Mouse (Mus musculus) kidney, embryonic 14.5 days (tissue): Measurements from ENCODE around the gene B4galnt3. TPM values are rescaled to one million over a fixed set of nuclear protein-coding genes. Genes with fewer than 3 reads are reported as not detected.
A peak's percentile ranks its signal among the peaks of the same experiment; 100 is the strongest.

Source experiments
- ATAC-seq: fragments of 200-750 bp; cut with Nextera tagmentation; 2 replicates; pipeline ENCODE4 v1.8.0; 2017; ENCODE audit warnings: moderate number of reproducible peaks, mild to moderate bottlenecking, moderate TSS enrichment, moderate library complexity; ENCODE audit not compliant: low FRiP score, low TSS enrichment
- H3K27ac ChIP-seq: fragments of 300-500 bp; sonication (generic); 2 replicates; pipeline ENCODE4 v1.5.1; 2014; ENCODE audit warnings: low read depth, mild to moderate bottlenecking, low read length, moderate library complexity, mixed read lengths
- H3K27me3 ChIP-seq: fragments of 300-500 bp; sonication (generic); 2 replicates; pipeline ENCODE4 v1.6.1; 2014; ENCODE audit warnings: mild to moderate bottlenecking, low read length; ENCODE audit not compliant: control insufficient read depth, insufficient read depth
- H3K36me3 ChIP-seq: fragments of 300-500 bp; sonication (generic); 2 replicates; pipeline ENCODE4 v1.6.1; 2014; ENCODE audit warnings: low read length, mixed read lengths; ENCODE audit not compliant: control insufficient read depth, insufficient read depth
- H3K4me1 ChIP-seq: fragments of 300-500 bp; sonication (generic); 2 replicates; pipeline ENCODE4 v1.6.1; 2014; ENCODE audit warnings: low read length, mixed read lengths; ENCODE audit not compliant: control insufficient read depth, insufficient read depth
- H3K4me2 ChIP-seq: fragments of 300-500 bp; sonication (generic); replicated peaks from 2 replicates; pipeline ENCODE4 v1.6.1; 2014; ENCODE audit warnings: low read depth, mild to moderate bottlenecking, low read length
- H3K4me3 ChIP-seq: fragments of 300-500 bp; sonication (generic); 2 replicates; pipeline ENCODE4 v1.5.1; 2014; ENCODE audit warnings: mild to moderate bottlenecking, low read length
- H3K9ac ChIP-seq: fragments of 300-500 bp; sonication (generic); 2 replicates; pipeline ENCODE4 v1.6.1; 2014; ENCODE audit warnings: low read depth, mild to moderate bottlenecking, low read length, moderate library complexity
- H3K9me3 ChIP-seq: fragments of 300-500 bp; sonication (generic); 2 replicates; pipeline ENCODE4 v1.6.1; 2016; ENCODE audit warnings: low read length; ENCODE audit not compliant: control insufficient read depth
- WGBS: fragments of 180-500 bp; shearing (Covaris S2); extraction: QIAGEN DNeasy Blood & Tissue Kit; methylation state at CpG from one replicate; pipeline ENCODE4 v1.1.7; 2014; 5-methylcytosine and 5-hydroxymethylcytosine counted together
- polyA plus RNA-seq: library from polyadenylated mRNA; unstranded; fragments of >200 nt; fragmentation: Nextera tagmentation; extraction: Ambion mirVana; gene quantifications from 2 replicates; pipeline ENCODE4 v1.2.1, GENCODE M21; 2014

B4galnt3 gene
- polyA plus RNA-seq, 1 experiment from 2014 or later, result 0.45 TPM

GRCm38 (mm10) chr6:120256431-120256935, 37.9 kb downstream of the B4galnt3 start:
- H3K27ac ChIP-seq, result no peak overlapping the region
- no peaks in the 10 kb centered on the region for H3K9me3 ChIP-seq
- no peak overlapping the region for H3K4me2 ChIP-seq
- H3K27me3 ChIP-seq, result no peaks in the 10 kb centered on the region
- no peak overlapping the region for H3K4me3 ChIP-seq
- H3K4me1 ChIP-seq, result no peaks in the 10 kb centered on the region; the same call in 1 of the 2 replicates
- no peaks in the 10 kb centered on the region for H3K36me3 ChIP-seq
- no peak for ATAC-seq
- WGBS, result 62% methylated on average over 5 of the region's 5 CpGs
- no peak overlapping the region for H3K9ac ChIP-seq

DNA sequence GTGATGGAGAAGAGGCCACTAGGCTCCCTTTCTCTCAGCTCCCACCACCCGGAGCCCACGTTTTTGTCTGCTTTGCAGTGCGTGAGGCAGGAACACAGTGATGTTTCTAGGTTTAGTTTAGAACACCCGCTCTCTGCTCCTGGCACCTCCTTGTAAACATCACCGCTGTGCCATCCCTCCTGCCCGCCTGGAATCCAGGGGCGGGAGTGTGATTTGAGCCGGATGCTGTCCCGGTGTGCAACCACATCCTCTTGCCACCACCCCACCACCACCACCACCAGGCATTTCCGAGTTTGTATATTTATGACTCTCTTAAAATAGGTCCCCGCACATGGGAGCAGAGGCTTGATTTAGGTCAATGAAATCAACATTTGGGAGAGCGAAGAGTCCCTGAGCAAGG, 38.7 kb downstream of the B4galnt3 start:
- no peak for ATAC-seq
- H3K9me3 ChIP-seq, result no peaks in the 10 kb centered on the region
- 76% methylated on average over 12 of the region's 12 CpGs for WGBS

DNA sequence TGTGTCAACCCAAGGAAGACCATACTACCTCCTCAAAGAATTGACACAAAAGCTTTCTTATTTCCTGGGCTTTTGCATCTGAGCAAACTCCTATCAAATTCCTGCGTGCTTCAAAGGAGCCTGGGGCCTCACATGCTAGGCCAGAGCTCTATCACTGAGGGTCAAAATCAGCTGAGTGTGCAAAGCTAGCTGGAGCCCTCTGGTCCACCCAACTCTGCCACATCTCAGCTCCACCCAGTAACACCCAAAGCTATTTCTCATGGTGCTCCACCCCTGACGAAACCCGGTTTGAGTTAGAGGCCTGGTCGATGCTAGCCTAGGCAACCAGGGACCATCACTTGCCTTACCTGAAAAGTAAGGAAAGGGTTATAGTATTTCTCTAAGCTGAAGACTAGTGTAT, 39.2 kb downstream of the B4galnt3 start:
- H3K4me2 ChIP-seq, result no peak overlapping the region
- WGBS, result 49% methylated on average over 4 of the region's 4 CpGs
- ATAC-seq, result peak; percentile 69
- H3K4me3 ChIP-seq, result no peak overlapping the region
- no peaks in the 10 kb centered on the region for H3K27me3 ChIP-seq
- H3K36me3 ChIP-seq, result no peaks in the 10 kb centered on the region
- H3K27ac ChIP-seq, result peak overlapping the region; percentile 57
- no peak overlapping the region for H3K9ac ChIP-seq
- no peaks in the 10 kb centered on the region for H3K9me3 ChIP-seq
- no peaks in the 10 kb centered on the region; the same call in 1 of the 2 replicates for H3K4me1 ChIP-seq

More for the DNA sequence above, 38.7 kb downstream of the B4galnt3 start:
- no peaks in the 10 kb centered on the region for H3K27me3 ChIP-seq
- no peaks in the 10 kb centered on the region for H3K36me3 ChIP-seq
- no peak overlapping the region for H3K4me3 ChIP-seq
- no peak overlapping the region for H3K4me2 ChIP-seq
- no peak overlapping the region for H3K9ac ChIP-seq
- H3K4me1 ChIP-seq, result no peaks in the 10 kb centered on the region; the same call in 1 of the 2 replicates
- H3K27ac ChIP-seq, result peak overlapping the region; percentile 57; the same call in 1 of the 2 replicates

GRCm38 (mm10) chr6:120254640-120255039, 39.7 kb downstream of the B4galnt3 start:
- Histone ChIP-seq H3K36me3 (no peaks in the 10 kb centered on the region), H3K4me3 (no peak overlapping the region), H3K27ac (peak overlapping the region; percentile 57), H3K9me3 (no peaks in the 10 kb centered on the region), H3K27me3 (no peaks in the 10 kb centered on the region), H3K4me1 (peaks cover 2% of the 10 kb centered on the region; the same call in 1 of the 2 replicates), H3K9ac (no peak overlapping the region), H3K4me2 (no peak overlapping the region)
- ATAC-seq, result peak; percentile 87
- 40% methylated on average over 4 of the region's 4 CpGs for WGBS

GRCm38 (mm10) chr6:120252741-120253140, 41.6 kb downstream of the B4galnt3 start:
- no peak overlapping the region for H3K27ac ChIP-seq
- H3K4me1 ChIP-seq, result peaks cover 2% of the 10 kb centered on the region; the same call in 1 of the 2 replicates
- ATAC-seq, result no peak
- no peak overlapping the region for H3K9ac ChIP-seq
- WGBS, result 86% methylated on average over 2 of the region's 2 CpGs
- no peaks in the 10 kb centered on the region for H3K9me3 ChIP-seq
- no peak overlapping the region for H3K4me2 ChIP-seq
- H3K36me3 ChIP-seq, result no peaks in the 10 kb centered on the region
- no peaks in the 10 kb centered on the region for H3K27me3 ChIP-seq
- no peak overlapping the region for H3K4me3 ChIP-seq

GRCm38 (mm10) chr6:120251010-120251409, 43.3 kb downstream of the B4galnt3 start:
- no peak for ATAC-seq
- no peaks in the 10 kb centered on the region for H3K36me3 ChIP-seq
- H3K4me2 ChIP-seq, result no peak overlapping the region
- WGBS, result 84% methylated on average over 7 of the region's 7 CpGs
- no peak overlapping the region for H3K4me3 ChIP-seq
- H3K27ac ChIP-seq, result no peak overlapping the region
- H3K9ac ChIP-seq, result no peak overlapping the region
- no peaks in the 10 kb centered on the region for H3K9me3 ChIP-seq
- no peaks in the 10 kb centered on the region for H3K27me3 ChIP-seq
- H3K4me1 ChIP-seq, result peaks cover 2% of the 10 kb centered on the region; the same call in 1 of the 2 replicates

- WGBS, result 75% methylated on average over 5 of the region's 5 CpGs
Observed at GRCm38 (mm10) chr6:120249831-120250230, 44.5 kb downstream of the B4galnt3 start.

DNA sequence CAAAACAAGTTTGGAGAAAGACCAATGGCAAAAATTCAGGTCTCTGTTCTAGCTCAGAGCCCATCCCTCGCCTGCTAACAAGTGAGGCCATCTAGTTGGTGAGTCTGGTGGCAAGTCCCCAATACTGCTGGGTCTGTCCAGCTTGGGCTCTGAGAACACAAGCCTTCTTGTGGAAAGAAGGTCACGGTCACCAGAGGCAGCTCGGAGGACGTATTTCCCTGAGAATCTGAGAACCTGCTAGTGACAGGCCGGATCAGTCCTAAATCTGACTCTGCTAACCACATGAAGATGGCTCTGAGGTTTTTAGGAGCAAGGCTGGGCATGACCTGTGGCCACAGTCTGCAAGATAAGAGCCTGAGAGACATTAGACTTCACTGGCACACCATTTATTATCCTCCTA, 47.7 kb downstream of the B4galnt3 start:
- H3K4me3 ChIP-seq, result no peak overlapping the region
- H3K27me3 ChIP-seq, result no peaks in the 10 kb centered on the region
- H3K4me1 ChIP-seq, result 0 out of 2 replicates have a peak, but pooled peaks cover 6% of the 10 kb centered on the region
- no peak overlapping the region for H3K27ac ChIP-seq
- H3K36me3 ChIP-seq, result no peaks in the 10 kb centered on the region
- ATAC-seq, result no peak
- no peak overlapping the region for H3K4me2 ChIP-seq
- no peaks in the 10 kb centered on the region for H3K9me3 ChIP-seq
- 81% methylated on average over 5 of the region's 5 CpGs for WGBS
- no peak overlapping the region for H3K9ac ChIP-seq

More at GRCm38 (mm10) chr6:120249831-120250230, 44.5 kb downstream of the B4galnt3 start:
- H3K36me3 ChIP-seq, result no peaks in the 10 kb centered on the region
- no peak for ATAC-seq
- no peaks in the 10 kb centered on the region for H3K27me3 ChIP-seq
- 0 out of 2 replicates have a peak, but pooled peaks cover 2% of the 10 kb centered on the region for H3K4me1 ChIP-seq
- no peak overlapping the region for H3K4me3 ChIP-seq
- no peak overlapping the region for H3K27ac ChIP-seq
- no peaks in the 10 kb centered on the region for H3K9me3 ChIP-seq
- H3K9ac ChIP-seq, result no peak overlapping the region
- H3K4me2 ChIP-seq, result no peak overlapping the region

DNA sequence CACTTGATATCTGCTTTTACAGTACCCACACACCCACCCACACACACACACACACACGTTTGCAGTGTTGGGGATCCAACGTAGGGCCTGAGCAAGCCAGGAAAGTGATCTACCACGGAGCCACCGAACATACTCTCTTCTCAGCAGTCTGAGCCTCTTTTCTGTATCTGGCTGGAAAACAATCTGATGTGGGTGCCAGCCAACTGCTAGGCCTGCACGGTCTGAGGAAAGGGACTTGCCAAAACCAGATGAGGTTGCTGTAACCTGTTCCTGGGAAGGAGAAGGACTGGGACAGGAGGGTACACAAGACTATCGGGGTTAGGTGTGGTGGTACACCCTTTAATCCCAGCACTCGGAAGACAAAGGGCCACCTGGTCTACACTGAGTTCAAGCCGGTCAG, 51.1 kb downstream of the B4galnt3 start:
- 0 out of 2 replicates have a peak, but pooled peaks cover 4% of the 10 kb centered on the region for H3K4me1 ChIP-seq
- H3K27me3 ChIP-seq, result no peaks in the 10 kb centered on the region
- 63% methylated on average over 8 of the region's 8 CpGs for WGBS
- H3K4me3 ChIP-seq, result no peak overlapping the region
- H3K36me3 ChIP-seq, result no peaks in the 10 kb centered on the region
- H3K4me2 ChIP-seq, result no peak overlapping the region
- ATAC-seq, result no peak
- H3K27ac ChIP-seq, result no peak overlapping the region
- no peaks in the 10 kb centered on the region for H3K9me3 ChIP-seq
- H3K9ac ChIP-seq, result no peak overlapping the region
